Mouse (Mus musculus) C2C12 (cell line): ENCODE measurements around the gene Grk5.

Source experiments
- CTCF ChIP-seq: IDR thresholded peaks from one replicate; pipeline ENCODE4 v1.5.1; 2011; ENCODE audit not compliant: control insufficient read depth, insufficient read depth, insufficient read length
- MAX ChIP-seq: IDR thresholded peaks from one replicate; pipeline ENCODE4 v1.6.1; 2011; ENCODE audit warnings: mild to moderate bottlenecking, control low read depth
- MYOD1 ChIP-seq: IDR thresholded peaks from one replicate; pipeline ENCODE4 v1.6.1; 2011; ENCODE audit warnings: low read depth; ENCODE audit not compliant: control insufficient read depth, insufficient read length
- MYOG ChIP-seq: IDR thresholded peaks from one replicate; pipeline ENCODE4 v1.6.1; 2011; ENCODE audit not compliant: control insufficient read depth, insufficient read length; ENCODE audit errors: extremely low read depth
- USF1 ChIP-seq: IDR thresholded peaks from one replicate; pipeline ENCODE4 v1.6.1; 2011; ENCODE audit warnings: low read depth, mild to moderate bottlenecking, control low read depth, moderate library complexity

DNA sequence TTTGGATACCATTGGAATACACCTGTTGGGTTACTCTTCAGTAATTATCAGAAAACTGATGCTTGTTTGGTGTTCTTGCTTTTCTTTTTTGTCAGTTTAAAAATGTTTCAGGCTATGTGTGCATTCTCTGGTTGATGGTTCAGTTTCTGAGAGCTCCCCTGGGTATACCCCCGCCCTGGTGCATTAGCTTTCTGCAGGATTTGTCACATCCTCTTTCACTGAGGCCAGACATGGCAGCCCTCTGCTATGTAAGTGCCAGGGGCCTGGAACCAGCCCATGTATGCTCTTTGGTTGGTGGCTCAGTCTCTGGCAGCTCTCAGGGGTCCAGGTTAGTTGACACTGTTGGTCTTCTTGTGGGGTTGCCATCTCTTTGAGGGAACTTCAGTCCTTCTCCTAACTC, 14.4 kb downstream of the Grk5 start:
- no peak for TF ChIP-seq CTCF
- no peak for TF ChIP-seq MYOG
- no peak for TF ChIP-seq USF1
- no peak for TF ChIP-seq MYOD1
- TF ChIP-seq MAX: no peak
